Mouse (Mus musculus) liver, postnatal 0 days (tissue): Measurements from ENCODE around the gene Dock4. TPM values are rescaled to one million over a fixed set of nuclear protein-coding genes. Genes with fewer than 3 reads are reported as not detected.

ENCODE experiments used
- ATAC-seq: fragments of 200-750 bp; cut with Nextera tagmentation; 2 replicates; pipeline ENCODE4 v1.8.0; 2017; ENCODE audit warnings: mild to moderate bottlenecking, moderate library complexity
- DNase-seq: peaks from one replicate; pipeline ENCODE4 v3.0.0-alpha.2; 2016
- H3K27ac ChIP-seq: fragments of 300-500 bp; sonication (generic); 2 replicates; pipeline ENCODE4 v1.5.1; 2014; ENCODE audit warnings: antibody characterized with exemption, moderate library complexity, mild to moderate bottlenecking, low read depth
- H3K27me3 ChIP-seq: fragments of 300-500 bp; sonication (generic); 2 replicates; pipeline ENCODE4 v1.6.1; 2014; ENCODE audit warnings: low read length, control low read depth, mixed read lengths; ENCODE audit not compliant: insufficient read depth
- H3K36me3 ChIP-seq: fragments of 300-500 bp; sonication (generic); replicated peaks from 2 replicates; pipeline ENCODE4 v1.6.1; 2014; ENCODE audit warnings: mild to moderate bottlenecking, control low read depth, low read length, moderate library complexity, mixed read lengths; ENCODE audit not compliant: insufficient read depth
- H3K4me1 ChIP-seq: fragments of 300-500 bp; sonication (generic); 2 replicates; pipeline ENCODE4 v1.6.1; 2014; ENCODE audit warnings: antibody characterized with exemption, mild to moderate bottlenecking, control low read depth; ENCODE audit not compliant: insufficient read depth
- H3K4me2 ChIP-seq: fragments of 300-500 bp; sonication (generic); 2 replicates; pipeline ENCODE4 v1.6.1; 2014; ENCODE audit warnings: low read depth, mild to moderate bottlenecking, low read length, moderate library complexity, mixed read lengths
- H3K4me3 ChIP-seq: fragments of 300-500 bp; sonication (generic); 2 replicates; pipeline ENCODE4 v1.5.1; 2014; ENCODE audit warnings: low read depth, low read length
- H3K9ac ChIP-seq: fragments of 300-500 bp; sonication (generic); replicated peaks from 2 replicates; pipeline ENCODE4 v1.6.1; 2014; ENCODE audit warnings: mild to moderate bottlenecking, moderate library complexity
- H3K9me3 ChIP-seq: fragments of 300-500 bp; sonication (generic); 2 replicates; pipeline ENCODE4 v1.6.1; 2016; ENCODE audit warnings: mild to moderate bottlenecking, control low read depth, low read length, mixed read lengths
- CTCF ChIP-seq: sonication (generic); IDR thresholded peaks from 2 replicates; pipeline ENCODE4 v1.5.1; 2016; ENCODE audit warnings: antibody characterized with exemption, low read depth
- EP300 ChIP-seq: IDR thresholded peaks from 2 replicates; pipeline ENCODE4 v1.6.1; 2016; ENCODE audit warnings: antibody characterized with exemption, low read depth, mild to moderate bottlenecking
- WGBS: fragments of 180-500 bp; shearing (Covaris S2); extraction: QIAGEN DNeasy Blood & Tissue Kit; methylation state at CpG from one replicate; pipeline ENCODE4 v1.1.7; 2014; ENCODE audit not compliant: insufficient replicate concordance; 5-methylcytosine and 5-hydroxymethylcytosine counted together
- polyA plus RNA-seq: library from polyadenylated mRNA; unstranded; fragments of >200 nt; fragmentation: Nextera tagmentation; extraction: Ambion mirVana; gene quantifications from 2 replicates; pipeline ENCODE4 v1.2.1, GENCODE M21; 2015

The Dock4 gene
- polyA plus RNA-seq, 1 experiment from 2014 or later, result 1.3 TPM

DNA sequence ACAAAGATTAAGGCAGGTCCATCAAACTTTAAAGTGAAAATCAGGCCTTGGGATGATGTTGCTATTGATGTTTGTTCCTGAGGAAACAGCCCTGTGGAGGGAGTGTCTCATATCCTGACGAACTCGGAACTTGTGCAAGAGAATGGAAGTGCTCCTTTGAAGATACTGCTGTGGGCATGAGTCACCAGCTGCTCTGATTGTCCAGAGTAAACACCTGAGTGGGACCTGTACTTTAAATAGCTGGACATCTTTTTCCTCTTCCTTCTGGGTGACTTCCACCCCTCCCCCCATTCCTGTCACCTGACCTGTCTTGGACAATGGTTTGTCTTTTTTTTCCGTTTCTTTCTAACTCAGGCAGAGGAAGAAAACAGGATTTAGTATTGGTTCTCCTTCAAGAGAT lies 13.2 kb downstream of the Dock4 start:
- Histone ChIP-seq H3K4me1 (no peaks in the 10 kb centered on the region; the same call in 1 of the 2 replicates), H3K4me2 (no peak overlapping the region), H3K27me3 (no peaks in the 10 kb centered on the region), H3K9me3 (no peaks in the 10 kb centered on the region), H3K4me3 (no peak overlapping the region), H3K27ac (no peak overlapping the region), H3K36me3 (no peaks in the 10 kb centered on the region), H3K9ac (no peak overlapping the region)
- TF ChIP-seq EP300 (0 out of 2 replicates have a peak, but pooled peaks have one; percentile 12), CTCF (no peak)
- DNase-seq (no peak), ATAC-seq (no peak)
- WGBS, result 40% methylated on average over 3 of the region's 3 CpGs

DNA sequence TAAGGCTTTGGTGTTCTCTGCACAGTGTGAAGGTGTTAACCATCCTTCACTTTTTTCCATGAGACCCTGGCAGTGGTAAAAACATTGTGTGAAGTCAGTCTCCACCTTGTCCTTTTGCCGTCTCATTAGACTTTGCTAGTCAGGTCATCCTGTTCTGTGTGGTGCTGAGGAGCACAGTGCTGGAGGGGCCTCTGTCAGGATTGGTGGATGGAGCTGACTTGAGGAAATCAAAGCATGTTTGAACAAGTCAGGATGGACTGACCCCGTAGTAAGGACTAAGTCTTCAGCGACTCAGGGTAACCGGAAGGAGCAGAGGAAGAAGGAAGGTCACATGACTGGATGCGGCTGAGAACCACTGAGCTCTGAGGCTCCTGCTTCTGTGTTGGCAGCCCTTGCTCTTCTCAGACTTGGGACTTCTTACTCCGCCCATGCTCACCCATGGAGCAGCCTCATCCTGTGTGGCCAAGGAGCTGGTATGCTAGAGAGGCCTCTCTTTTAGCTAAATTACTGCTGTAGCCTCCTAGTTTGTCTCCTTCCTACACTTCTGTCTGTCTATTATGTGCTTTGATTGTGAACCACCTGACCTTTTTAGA lies 14.0 kb downstream of the Dock4 start:
- Histone ChIP-seq H3K4me2 (no peak overlapping the region), H3K9ac (no peak overlapping the region), H3K27me3 (no peaks in the 10 kb centered on the region), H3K27ac (0 out of 2 replicates have a peak overlapping the region, but pooled peaks have one; percentile 22), H3K4me1 (no peaks in the 10 kb centered on the region; the same call in 1 of the 2 replicates), H3K4me3 (no peak overlapping the region), H3K36me3 (no peaks in the 10 kb centered on the region), H3K9me3 (no peaks in the 10 kb centered on the region)
- ATAC-seq, result no peak
- 37% methylated on average over 6 of the region's 6 CpGs for WGBS
- TF ChIP-seq CTCF, result no peak
- no peak for DNase-seq

GRCm38 (mm10) chr12:40462693-40463235 lies 17.0 kb downstream of the Dock4 start:
- Histone ChIP-seq H3K9ac (no peak overlapping the region), H3K27ac (no peak overlapping the region), H3K9me3 (no peaks in the 10 kb centered on the region), H3K27me3 (no peaks in the 10 kb centered on the region), H3K4me1 (no peaks in the 10 kb centered on the region; the same call in 1 of the 2 replicates), H3K4me3 (no peak overlapping the region), H3K36me3 (no peaks in the 10 kb centered on the region), H3K4me2 (no peak overlapping the region)
- no peak for ATAC-seq
- 63% methylated on average over 7 of the region's 7 CpGs for WGBS
- TF ChIP-seq CTCF (no peak), EP300 (no peak)
- DNase-seq, result no peak

GRCm38 (mm10) chr12:40463828-40464227 lies 18.1 kb downstream of the Dock4 start:
- H3K4me2 ChIP-seq, result no peak overlapping the region
- no peaks in the 10 kb centered on the region; the same call in 1 of the 2 replicates for H3K4me1 ChIP-seq
- WGBS, result 34% methylated on average over 2 of the region's 2 CpGs
- no peak overlapping the region for H3K4me3 ChIP-seq
- TF ChIP-seq EP300, result no peak
- no peak for TF ChIP-seq CTCF
- no peak for ATAC-seq
- no peaks in the 10 kb centered on the region for H3K36me3 ChIP-seq
- H3K27ac ChIP-seq, result no peak overlapping the region
- no peaks in the 10 kb centered on the region for H3K27me3 ChIP-seq
- no peak for DNase-seq
- H3K9ac ChIP-seq, result no peak overlapping the region
- no peaks in the 10 kb centered on the region for H3K9me3 ChIP-seq

DNA sequence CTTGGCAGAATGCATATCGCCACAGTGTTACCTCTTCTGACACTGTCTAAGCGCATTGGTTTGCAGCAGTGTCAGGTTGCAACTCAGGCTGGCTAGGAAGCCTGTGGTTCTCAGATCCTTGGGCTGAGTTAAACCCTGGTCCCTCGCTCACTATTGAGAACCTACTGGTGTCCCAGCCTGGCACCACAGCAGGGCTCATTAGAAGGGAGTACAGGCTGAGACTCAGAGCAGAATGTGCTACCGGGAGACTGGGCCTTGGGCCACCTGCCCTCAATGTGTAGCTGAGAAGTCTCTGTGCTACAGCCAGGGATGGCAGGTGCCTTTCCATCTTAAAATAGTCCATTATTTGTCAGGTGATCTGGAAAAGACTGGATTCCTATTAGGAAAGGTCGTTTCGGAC lies 18.5 kb downstream of the Dock4 start:
- Histone ChIP-seq H3K36me3 (no peaks in the 10 kb centered on the region), H3K4me1 (no peaks in the 10 kb centered on the region; the same call in 1 of the 2 replicates), H3K4me2 (no peak overlapping the region), H3K4me3 (no peak overlapping the region), H3K9me3 (no peaks in the 10 kb centered on the region), H3K9ac (no peak overlapping the region), H3K27ac (no peak overlapping the region), H3K27me3 (no peaks in the 10 kb centered on the region)
- TF ChIP-seq CTCF (no peak), EP300 (no peak)
- 77% methylated on average over 6 of the region's 6 CpGs for WGBS
- DNase-seq (no peak), ATAC-seq (no peak)

- ATAC-seq, result no peak
- 76% methylated on average over 4 of the region's 4 CpGs for WGBS
- no peaks in the 10 kb centered on the region for H3K36me3 ChIP-seq
- H3K9me3 ChIP-seq, result no peaks in the 10 kb centered on the region
- no peak overlapping the region for H3K27ac ChIP-seq
- no peaks in the 10 kb centered on the region for H3K4me1 ChIP-seq
- H3K4me3 ChIP-seq, result no peak overlapping the region
- 0 out of 2 replicates have a peak, but pooled peaks cover 2% of the 10 kb centered on the region for H3K27me3 ChIP-seq
- H3K4me2 ChIP-seq, result no peak overlapping the region
- no peak overlapping the region for H3K9ac ChIP-seq
- no peak for DNase-seq
- TF ChIP-seq CTCF (no peak), EP300 (no peak)
Measured at GRCm38 (mm10) chr12:40468235-40468634, 22.5 kb downstream of the Dock4 start.

- Histone ChIP-seq H3K27me3 (0 out of 2 replicates have a peak, but pooled peaks cover 2% of the 10 kb centered on the region), H3K36me3 (no peaks in the 10 kb centered on the region), H3K9me3 (no peaks in the 10 kb centered on the region), H3K4me3 (no peak overlapping the region), H3K9ac (no peak overlapping the region), H3K27ac (no peak overlapping the region), H3K4me1 (no peaks in the 10 kb centered on the region), H3K4me2 (no peak overlapping the region)
- WGBS, result 50% methylated on average over 5 of the region's 5 CpGs
- DNase-seq (no peak), ATAC-seq (no peak)
- no peak for TF ChIP-seq EP300
- no peak for TF ChIP-seq CTCF
Measured at GRCm38 (mm10) chr12:40469009-40469408, 23.3 kb downstream of the Dock4 start.
